Mouse (Mus musculus) ES-E14 (cell line): ENCODE results near the gene Tmprss11e.

Experiments used
- CHD2 ChIP-seq: IDR thresholded peaks from 2 replicates; pipeline ENCODE4 v1.6.1; 2014; ENCODE audit warnings: mild to moderate bottlenecking, low read depth, low read length, inconsistent platforms
- HCFC1 ChIP-seq: IDR thresholded peaks from 2 replicates; pipeline ENCODE4 v1.6.1; 2012; ENCODE audit warnings: low read length, inconsistent platforms, borderline replicate concordance; ENCODE audit not compliant: insufficient read depth
- MAFK ChIP-seq: IDR thresholded peaks from 2 replicates; pipeline ENCODE4 v1.6.1; 2014; ENCODE audit warnings: mild to moderate bottlenecking, low read depth, low read length, inconsistent platforms; ENCODE audit not compliant: insufficient read depth

GRCm38 (mm10) chr5:86784205-86784604 lies 38.6 kb upstream of the Tmprss11e start:
- TF ChIP-seq HCFC1 (no peak), MAFK (no peak), CHD2 (no peak)
